Mouse (Mus musculus): ENCODE measurements around the gene Gm13276. TPM values are rescaled to one million over a fixed set of nuclear protein-coding genes. Genes with fewer than 3 reads are reported as not detected.
"Not testable (repeated sequence)": the region's sequence is repeated elsewhere in the genome, so short reads cannot be mapped to it uniquely, and the experiment has no call there.

The Gm13276 gene
- total RNA-seq (2014; rRNA removed) (not detected in 2 replicates), polyA plus RNA-seq (2012; rRNA removed) (not detected in 2 replicates)

DNA sequence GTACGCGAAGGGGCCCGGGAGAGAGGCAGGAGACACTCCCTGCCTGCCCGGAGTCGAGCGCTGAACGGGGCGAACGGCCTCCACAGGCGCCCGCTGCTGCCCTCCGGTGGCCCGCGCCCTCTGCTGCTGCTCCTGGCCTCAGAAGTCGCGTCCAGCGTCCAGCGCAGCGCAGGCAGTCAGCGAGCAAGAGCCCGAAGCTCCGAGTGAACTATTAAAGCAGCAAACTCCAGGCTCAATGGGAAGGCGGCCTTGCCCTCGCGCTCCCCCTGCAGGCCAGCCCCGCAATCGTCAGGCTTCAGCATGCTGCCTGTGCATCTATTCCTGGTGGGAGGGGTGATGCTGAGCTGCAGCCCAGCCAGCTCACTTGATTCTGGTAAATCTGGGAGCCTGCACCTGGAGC is at the start of gene Gm13276:
Gm13276 (plus strand) TSS at position 301 of the 400 bp plus-strand sequence.
- H3K36me3 ChIP-seq (ENCODE audit: control insufficient read depth, insufficient read depth, low read length); H3K27me3 ChIP-seq (ENCODE audit: control insufficient read depth, insufficient read depth, low read length); H3K4me3 ChIP-seq (ENCODE audit: insufficient read depth, low read depth, low read length); H3K27ac ChIP-seq (replicated peaks; ENCODE audit: insufficient read depth, low read depth, low read length); H3K4me1 ChIP-seq (ENCODE audit: control insufficient read depth, insufficient read depth, low read length); H3K9ac ChIP-seq (ENCODE audit: low read depth, low read length); H3K79me2 ChIP-seq (ENCODE audit: control insufficient read depth, insufficient read depth, low read length); DNase-seq (ENCODE audit: extremely low read depth, low read depth, low spot score): not testable (repeated sequence)
- no CpG with 5 or more reads among the region's 27 CpGs for WGBS

DNA sequence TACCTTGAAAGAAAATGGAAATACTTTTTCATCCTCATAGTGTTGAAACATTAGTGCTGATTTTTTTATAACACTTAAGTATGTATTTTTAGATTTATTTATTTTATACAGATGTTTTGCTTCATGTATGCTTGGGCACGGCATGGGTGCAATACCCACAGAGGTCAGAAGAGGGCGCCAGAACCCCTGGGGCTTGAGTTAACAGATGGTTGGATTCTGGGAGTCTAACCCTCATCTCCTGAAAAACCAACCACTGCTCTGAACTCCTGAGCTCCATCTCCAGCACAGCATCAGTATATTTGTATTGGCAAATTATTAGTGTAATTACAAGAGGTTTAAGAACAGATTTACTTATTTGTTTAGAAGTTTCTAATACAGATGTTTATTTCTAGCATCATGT is 47.0 kb upstream of the Gm13276 start:
- WGBS: 0% methylated on average over 2 of the region's 2 CpGs
- DNase-seq (ENCODE audit: extremely low read depth, low read depth, low spot score): peak; percentile 48
- H3K4me3 ChIP-seq (ENCODE audit: insufficient read depth, low read depth, low read length): no peak overlapping the region

GRCm38 (mm10) chr4:88739036-88739435 is 46.5 kb upstream of the Gm13276 start:
- Histone ChIP-seq H3K4me3 (ENCODE audit: insufficient read depth, low read depth, low read length) (no peak overlapping the region), H3K27ac (replicated peaks; ENCODE audit: insufficient read depth, low read depth, low read length) (no peak overlapping the region), H3K4me1 (ENCODE audit: control insufficient read depth, insufficient read depth, low read length) (no peaks in the 10 kb centered on the region), H3K79me2 (ENCODE audit: control insufficient read depth, insufficient read depth, low read length) (no peaks in the 10 kb centered on the region), H3K9ac (ENCODE audit: low read depth, low read length) (no peak overlapping the region), H3K27me3 (ENCODE audit: control insufficient read depth, insufficient read depth, low read length) (no peaks in the 10 kb centered on the region), H3K36me3 (ENCODE audit: control insufficient read depth, insufficient read depth, low read length) (no peaks in the 10 kb centered on the region)
- DNase-seq (ENCODE audit: extremely low read depth, low read depth, low spot score): no peak
- WGBS: 79% methylated on average over 6 of the region's 6 CpGs
- TF ChIP-seq CTCF (IDR thresholded peaks at IDR 0.05; ENCODE audit: low read depth, low read length) (no peak), POLR2A (IDR thresholded peaks at IDR 0.05; ENCODE audit: extremely low read depth, insufficient read depth, low read length) (no peak)

More for the DNA sequence above, 47.0 kb upstream of the Gm13276 start:
- TF ChIP-seq CTCF (IDR thresholded peaks at IDR 0.05; ENCODE audit: low read depth, low read length) (peak; percentile 92), POLR2A (IDR thresholded peaks at IDR 0.05; ENCODE audit: extremely low read depth, insufficient read depth, low read length) (no peak)
- Histone ChIP-seq H3K27ac (replicated peaks; ENCODE audit: insufficient read depth, low read depth, low read length) (no peak overlapping the region), H3K79me2 (ENCODE audit: control insufficient read depth, insufficient read depth, low read length) (no peaks in the 10 kb centered on the region), H3K27me3 (ENCODE audit: control insufficient read depth, insufficient read depth, low read length) (no peaks in the 10 kb centered on the region), H3K4me1 (ENCODE audit: control insufficient read depth, insufficient read depth, low read length) (no peaks in the 10 kb centered on the region), H3K9ac (ENCODE audit: low read depth, low read length) (no peak overlapping the region), H3K36me3 (ENCODE audit: control insufficient read depth, insufficient read depth, low read length) (no peaks in the 10 kb centered on the region)

- 85% methylated on average over 4 of the region's 4 CpGs for WGBS
- TF ChIP-seq CTCF (IDR thresholded peaks at IDR 0.05; ENCODE audit: low read depth, low read length) (no peak), POLR2A (IDR thresholded peaks at IDR 0.05; ENCODE audit: extremely low read depth, insufficient read depth, low read length) (no peak)
- no peak overlapping the region for H3K27ac ChIP-seq (replicated peaks; ENCODE audit: insufficient read depth, low read depth, low read length)
- DNase-seq (ENCODE audit: extremely low read depth, low read depth, low spot score): no peak
- H3K4me3 ChIP-seq (ENCODE audit: insufficient read depth, low read depth, low read length): no peak overlapping the region
- no peaks in the 10 kb centered on the region for H3K79me2 ChIP-seq (ENCODE audit: control insufficient read depth, insufficient read depth, low read length)
- H3K4me1 ChIP-seq (ENCODE audit: control insufficient read depth, insufficient read depth, low read length): no peaks in the 10 kb centered on the region
- no peaks in the 10 kb centered on the region for H3K27me3 ChIP-seq (ENCODE audit: control insufficient read depth, insufficient read depth, low read length)
- no peaks in the 10 kb centered on the region for H3K36me3 ChIP-seq (ENCODE audit: control insufficient read depth, insufficient read depth, low read length)
- no peak overlapping the region for H3K9ac ChIP-seq (ENCODE audit: low read depth, low read length)
Measured at GRCm38 (mm10) chr4:88741426-88741825, 44.1 kb upstream of the Gm13276 start.

DNA sequence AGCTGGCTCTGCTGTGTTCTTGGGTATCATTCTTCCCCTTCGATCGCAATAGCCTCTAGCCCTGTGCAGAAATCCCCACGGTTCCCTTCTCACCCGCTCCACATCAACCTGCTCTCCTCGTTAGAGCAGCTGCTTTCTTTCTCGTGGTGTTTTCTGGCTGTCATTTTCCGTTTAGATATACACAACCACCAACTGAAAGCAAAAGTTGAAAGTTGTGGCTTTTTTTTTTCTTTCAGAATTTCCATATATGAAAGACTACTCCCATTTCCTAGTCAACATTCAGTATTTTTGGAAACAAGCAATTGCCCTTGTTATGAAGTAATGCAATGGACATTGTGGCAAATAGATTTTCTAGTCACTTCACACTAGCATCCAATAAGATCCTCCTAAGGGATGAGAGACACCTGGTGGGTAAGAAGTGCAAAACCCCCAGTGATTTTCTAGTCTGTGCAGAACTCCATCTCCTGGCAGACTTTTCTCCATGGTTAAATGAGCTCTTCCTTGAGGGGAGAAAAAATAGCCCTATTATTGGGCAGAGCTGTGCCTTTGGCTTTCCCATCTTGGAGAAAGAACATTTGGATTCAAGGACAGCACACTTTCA is 42.6 kb upstream of the Gm13276 start:
- DNase-seq (ENCODE audit: extremely low read depth, low read depth, low spot score): no peak
- Histone ChIP-seq H3K27me3 (ENCODE audit: control insufficient read depth, insufficient read depth, low read length) (no peaks in the 10 kb centered on the region), H3K9ac (ENCODE audit: low read depth, low read length) (no peak overlapping the region), H3K27ac (replicated peaks; ENCODE audit: insufficient read depth, low read depth, low read length) (no peak overlapping the region), H3K4me3 (ENCODE audit: insufficient read depth, low read depth, low read length) (no peak overlapping the region), H3K36me3 (ENCODE audit: control insufficient read depth, insufficient read depth, low read length) (no peaks in the 10 kb centered on the region), H3K4me1 (ENCODE audit: control insufficient read depth, insufficient read depth, low read length) (no peaks in the 10 kb centered on the region), H3K79me2 (ENCODE audit: control insufficient read depth, insufficient read depth, low read length) (no peaks in the 10 kb centered on the region)
- no peak for TF ChIP-seq POLR2A (IDR thresholded peaks at IDR 0.05; ENCODE audit: extremely low read depth, insufficient read depth, low read length)
- TF ChIP-seq CTCF (IDR thresholded peaks at IDR 0.05; ENCODE audit: low read depth, low read length): no peak
- WGBS: 85% methylated on average over 7 of the region's 7 CpGs

DNA sequence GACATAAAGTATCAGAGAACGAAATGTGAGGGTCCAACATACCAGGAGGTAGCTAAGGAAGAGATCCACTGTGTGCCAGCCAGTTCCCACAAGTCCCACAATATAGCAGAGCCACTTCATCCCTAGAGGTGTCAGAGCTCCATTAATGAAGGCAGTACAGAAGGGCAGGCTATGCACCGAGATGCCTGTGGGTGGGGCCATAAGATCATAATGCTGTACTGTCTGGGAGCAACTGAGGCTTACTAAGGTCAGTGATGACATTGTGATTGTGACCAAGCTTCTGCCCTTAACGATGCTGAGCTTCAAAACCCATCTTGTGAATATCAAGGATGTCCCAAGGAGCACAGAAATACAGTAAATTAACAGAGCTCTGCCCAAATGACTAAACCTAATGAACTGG is 41.3 kb upstream of the Gm13276 start:
- no peak for DNase-seq (ENCODE audit: extremely low read depth, low read depth, low spot score)
- 59% methylated on average over 3 of the region's 3 CpGs for WGBS
- no peak overlapping the region for H3K4me3 ChIP-seq (ENCODE audit: insufficient read depth, low read depth, low read length)
- no peaks in the 10 kb centered on the region for H3K27me3 ChIP-seq (ENCODE audit: control insufficient read depth, insufficient read depth, low read length)
- H3K9ac ChIP-seq (ENCODE audit: low read depth, low read length): no peak overlapping the region
- H3K36me3 ChIP-seq (ENCODE audit: control insufficient read depth, insufficient read depth, low read length): no peaks in the 10 kb centered on the region
- no peaks in the 10 kb centered on the region for H3K4me1 ChIP-seq (ENCODE audit: control insufficient read depth, insufficient read depth, low read length)
- no peaks in the 10 kb centered on the region for H3K79me2 ChIP-seq (ENCODE audit: control insufficient read depth, insufficient read depth, low read length)
- H3K27ac ChIP-seq (replicated peaks; ENCODE audit: insufficient read depth, low read depth, low read length): no peak overlapping the region
- TF ChIP-seq CTCF (IDR thresholded peaks at IDR 0.05; ENCODE audit: low read depth, low read length) (peak; percentile 39), POLR2A (IDR thresholded peaks at IDR 0.05; ENCODE audit: extremely low read depth, insufficient read depth, low read length) (no peak)
